In the genomic region with DNA sequence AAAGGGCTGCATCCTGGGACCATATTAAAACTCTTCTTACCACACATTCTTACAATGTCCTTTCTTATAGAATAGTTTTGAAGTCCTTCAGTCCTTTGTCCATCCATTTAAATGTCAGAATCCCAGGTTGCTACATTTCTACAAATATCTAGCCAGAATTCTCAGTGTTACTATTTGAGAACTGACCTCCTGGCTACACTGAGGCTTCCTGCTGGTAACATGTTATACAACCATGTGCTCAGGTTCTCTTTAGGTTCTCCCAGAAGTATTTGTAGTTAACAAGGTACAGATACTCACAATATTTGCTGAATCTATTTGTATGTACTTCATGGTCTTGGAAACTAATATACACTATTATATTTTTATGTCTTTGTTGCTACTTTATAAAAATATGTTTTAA, we compare ENCODE assay signal across 8 mouse cellular contexts.
"Had no signal": no experiment of that assay in that cellular context is flagged by ENCODE, and none has a peak within 500 bp of the region (broad histone marks: within the 10 kb centered on the region; RNA-seq: fewer than 3 reads in every experiment).

No protein-coding gene starts in this region.

- DNase-seq: kidney, postnatal 10 days; kidney, postnatal 4 days; lung, adult 18-20 months; right cerebral cortex, adult 18-20 months; right cerebral cortex, postnatal 25 days; thymus, adult 18-20 months; thymus, postnatal 14 days had no signal

- ATAC-seq: midbrain, embryonic 13.5 days had no signal
